Mouse (Mus musculus) limb, embryonic 10.5 days (tissue): ENCODE measurements around the gene Mycn. TPM values are rescaled to one million over a fixed set of nuclear protein-coding genes. Genes with fewer than 3 reads are reported as not detected.

ENCODE experiments used
- DNase-seq: peaks from one replicate; pipeline ENCODE4 v3.0.0-alpha.2; 2017; ENCODE audit warnings: low spot score
- H3K27ac ChIP-seq: fragments of 300-500 bp; sonication (generic); 2 replicates; pipeline ENCODE4 v1.5.1; 2016; ENCODE audit warnings: mild to moderate bottlenecking
- H3K27me3 ChIP-seq: fragments of 300-500 bp; sonication (generic); 2 replicates; pipeline ENCODE4 v1.6.1; 2016; ENCODE audit warnings: low read depth, mild to moderate bottlenecking; ENCODE audit not compliant: poor library complexity, severe bottlenecking
- H3K36me3 ChIP-seq: fragments of 300-500 bp; sonication (generic); 2 replicates; pipeline ENCODE4 v1.6.1; 2016; ENCODE audit warnings: mild to moderate bottlenecking, moderate library complexity
- H3K4me1 ChIP-seq: fragments of 300-500 bp; sonication (generic); 2 replicates; pipeline ENCODE4 v1.6.1; 2016
- H3K4me3 ChIP-seq: fragments of 300-500 bp; sonication (generic); 2 replicates; pipeline ENCODE4 v1.5.1; 2016; ENCODE audit warnings: mild to moderate bottlenecking, moderate library complexity
- H3K9me3 ChIP-seq: fragments of 300-500 bp; sonication (generic); replicated peaks from 2 replicates; pipeline ENCODE4 v1.6.1; 2016; ENCODE audit warnings: mild to moderate bottlenecking
- WGBS: fragments of 180-500 bp; shearing (Covaris S2); methylation state at CpG from one replicate; pipeline ENCODE4 v1.1.7; 2016; 5-methylcytosine and 5-hydroxymethylcytosine counted together
- polyA plus RNA-seq: library from polyadenylated mRNA; unstranded; fragments of >200 nt; fragmentation: Nextera tagmentation; extraction: Ambion mirVana; gene quantifications from 2 replicates; pipeline ENCODE4 v1.2.1, GENCODE M21; 2016

The Mycn gene
- polyA plus RNA-seq, result 153 and 241 TPM in 2 replicates

GRCm38 (mm10) chr12:12941661-12942363 lies at the start of gene Mycn:
TSS of gene Mycn (minus strand) at chr12:12941914.
- Histone ChIP-seq H3K27ac (peak within 1 kb of the TSS; percentile 96), H3K4me1 (peaks cover 30% of the 10 kb centered on the region), H3K27me3 (no peaks in the 10 kb centered on the region), H3K9me3 (no peaks in the 10 kb centered on the region), H3K36me3 (peaks cover 35% of the 10 kb centered on the region), H3K4me3 (peak within 1 kb of the TSS; percentile 82)
- peak; percentile 91 for DNase-seq
- under 1% methylated on average over 38 of the region's 38 CpGs for WGBS

GRCm38 (mm10) chr12:12987376-12987775 lies 45.7 kb upstream of the Mycn start:
- no peak overlapping the region for H3K4me3 ChIP-seq
- 0 out of 2 replicates have a peak, but pooled peaks cover 3% of the 10 kb centered on the region for H3K4me1 ChIP-seq
- H3K36me3 ChIP-seq, result no peaks in the 10 kb centered on the region
- WGBS, result 85% methylated on average over 8 of the region's 8 CpGs
- no peaks in the 10 kb centered on the region for H3K9me3 ChIP-seq
- H3K27ac ChIP-seq, result no peak overlapping the region
- no peak for DNase-seq
- no peaks in the 10 kb centered on the region for H3K27me3 ChIP-seq

GRCm38 (mm10) chr12:12986612-12987206 lies 45.0 kb upstream of the Mycn start:
- Histone ChIP-seq H3K27ac (peak overlapping the region; percentile 56; the same call in 1 of the 2 replicates), H3K4me1 (0 out of 2 replicates have a peak, but pooled peaks cover 3% of the 10 kb centered on the region), H3K4me3 (no peak overlapping the region), H3K27me3 (no peaks in the 10 kb centered on the region), H3K36me3 (no peaks in the 10 kb centered on the region), H3K9me3 (no peaks in the 10 kb centered on the region)
- 84% methylated on average over 20 of the region's 20 CpGs for WGBS
- DNase-seq, result no peak

GRCm38 (mm10) chr12:12983032-12983431 lies 41.3 kb upstream of the Mycn start:
- H3K36me3 ChIP-seq, result no peaks in the 10 kb centered on the region
- H3K9me3 ChIP-seq, result no peaks in the 10 kb centered on the region
- WGBS, result 94% methylated on average over 1 of the region's 1 CpGs
- H3K27ac ChIP-seq, result no peak overlapping the region
- DNase-seq, result no peak
- 0 out of 2 replicates have a peak, but pooled peaks cover 3% of the 10 kb centered on the region for H3K4me1 ChIP-seq
- no peaks in the 10 kb centered on the region for H3K27me3 ChIP-seq
- H3K4me3 ChIP-seq, result no peak overlapping the region

GRCm38 (mm10) chr12:12975397-12975796 lies 33.7 kb upstream of the Mycn start:
- Histone ChIP-seq H3K27ac (no peak overlapping the region), H3K27me3 (no peaks in the 10 kb centered on the region), H3K36me3 (no peaks in the 10 kb centered on the region), H3K4me3 (no peak overlapping the region), H3K4me1 (peaks cover 15% of the 10 kb centered on the region), H3K9me3 (no peaks in the 10 kb centered on the region)
- no peak for DNase-seq
- WGBS, result 98% methylated on average over 1 of the region's 1 CpGs

- peak overlapping the region; percentile 71 for H3K27ac ChIP-seq
- 35% methylated on average over 8 of the region's 8 CpGs for WGBS
Observed at GRCm38 (mm10) chr12:12972756-12973435, 31.2 kb upstream of the Mycn start.

GRCm38 (mm10) chr12:12967946-12968345 lies 26.2 kb upstream of the Mycn start:
- Histone ChIP-seq H3K27me3 (no peaks in the 10 kb centered on the region), H3K27ac (no peak overlapping the region), H3K9me3 (no peaks in the 10 kb centered on the region), H3K36me3 (no peaks in the 10 kb centered on the region), H3K4me3 (no peak overlapping the region), H3K4me1 (peaks cover 10% of the 10 kb centered on the region)
- WGBS, result 78% methylated on average over 2 of the region's 2 CpGs
- no peak for DNase-seq

More at GRCm38 (mm10) chr12:12972756-12973435, 31.2 kb upstream of the Mycn start:
- no peaks in the 10 kb centered on the region for H3K27me3 ChIP-seq
- no peaks in the 10 kb centered on the region for H3K36me3 ChIP-seq
- no peak overlapping the region for H3K4me3 ChIP-seq
- peaks cover 15% of the 10 kb centered on the region for H3K4me1 ChIP-seq
- no peaks in the 10 kb centered on the region for H3K9me3 ChIP-seq
- no peak for DNase-seq

- no peak for DNase-seq
- no peaks in the 10 kb centered on the region for H3K27me3 ChIP-seq
- no peak overlapping the region for H3K27ac ChIP-seq
- H3K9me3 ChIP-seq, result no peaks in the 10 kb centered on the region
- H3K4me1 ChIP-seq, result no peaks in the 10 kb centered on the region
- no peaks in the 10 kb centered on the region for H3K36me3 ChIP-seq
- no peak overlapping the region for H3K4me3 ChIP-seq
- WGBS, result 91% methylated on average over 3 of the region's 3 CpGs
Observed at GRCm38 (mm10) chr12:12964856-12965255, 23.1 kb upstream of the Mycn start.

- 92% methylated on average over 4 of the region's 4 CpGs for WGBS
- H3K36me3 ChIP-seq, result no peaks in the 10 kb centered on the region
- no peaks in the 10 kb centered on the region for H3K27me3 ChIP-seq
- H3K9me3 ChIP-seq, result no peaks in the 10 kb centered on the region
- no peak overlapping the region for H3K4me3 ChIP-seq
- H3K27ac ChIP-seq, result no peak overlapping the region
- peaks cover 16% of the 10 kb centered on the region for H3K4me1 ChIP-seq
- DNase-seq, result no peak
Observed at GRCm38 (mm10) chr12:12947606-12948005, 5.9 kb upstream of the Mycn start.

- H3K4me1 ChIP-seq, result peaks cover 18% of the 10 kb centered on the region
- peak; percentile 40 for DNase-seq
- peak overlapping the region; percentile 82 for H3K4me3 ChIP-seq
- no peaks in the 10 kb centered on the region for H3K9me3 ChIP-seq
- WGBS, result 9% methylated on average over 6 of the region's 6 CpGs
- no peaks in the 10 kb centered on the region for H3K27me3 ChIP-seq
- H3K27ac ChIP-seq, result peak overlapping the region; percentile 96
- peaks cover 20% of the 10 kb centered on the region for H3K36me3 ChIP-seq
Observed at GRCm38 (mm10) chr12:12943288-12943687, 1.6 kb upstream of the Mycn start.

GRCm38 (mm10) chr12:12942364-12943050 lies 793 bp upstream of the Mycn start:
- Histone ChIP-seq H3K4me3 (peak overlapping the region; percentile 82), H3K27me3 (no peaks in the 10 kb centered on the region), H3K4me1 (peaks cover 23% of the 10 kb centered on the region), H3K36me3 (peaks cover 28% of the 10 kb centered on the region), H3K9me3 (no peaks in the 10 kb centered on the region), H3K27ac (peak overlapping the region; percentile 96)
- DNase-seq, result peak; percentile 89
- WGBS, result under 1% methylated on average over 47 of the region's 47 CpGs

GRCm38 (mm10) chr12:12941129-12941504 lies 597 bp downstream of the Mycn start:
- peaks cover 42% of the 10 kb centered on the region for H3K36me3 ChIP-seq
- H3K4me1 ChIP-seq, result peaks cover 35% of the 10 kb centered on the region
- H3K4me3 ChIP-seq, result peak overlapping the region; percentile 82
- DNase-seq, result peak; percentile 63
- H3K27me3 ChIP-seq, result no peaks in the 10 kb centered on the region
- H3K9me3 ChIP-seq, result no peaks in the 10 kb centered on the region
- H3K27ac ChIP-seq, result peak overlapping the region; percentile 96
- under 1% methylated on average over 20 of the region's 20 CpGs for WGBS
